Mouse (Mus musculus): ENCODE results near the gene Syce2.

DNA sequence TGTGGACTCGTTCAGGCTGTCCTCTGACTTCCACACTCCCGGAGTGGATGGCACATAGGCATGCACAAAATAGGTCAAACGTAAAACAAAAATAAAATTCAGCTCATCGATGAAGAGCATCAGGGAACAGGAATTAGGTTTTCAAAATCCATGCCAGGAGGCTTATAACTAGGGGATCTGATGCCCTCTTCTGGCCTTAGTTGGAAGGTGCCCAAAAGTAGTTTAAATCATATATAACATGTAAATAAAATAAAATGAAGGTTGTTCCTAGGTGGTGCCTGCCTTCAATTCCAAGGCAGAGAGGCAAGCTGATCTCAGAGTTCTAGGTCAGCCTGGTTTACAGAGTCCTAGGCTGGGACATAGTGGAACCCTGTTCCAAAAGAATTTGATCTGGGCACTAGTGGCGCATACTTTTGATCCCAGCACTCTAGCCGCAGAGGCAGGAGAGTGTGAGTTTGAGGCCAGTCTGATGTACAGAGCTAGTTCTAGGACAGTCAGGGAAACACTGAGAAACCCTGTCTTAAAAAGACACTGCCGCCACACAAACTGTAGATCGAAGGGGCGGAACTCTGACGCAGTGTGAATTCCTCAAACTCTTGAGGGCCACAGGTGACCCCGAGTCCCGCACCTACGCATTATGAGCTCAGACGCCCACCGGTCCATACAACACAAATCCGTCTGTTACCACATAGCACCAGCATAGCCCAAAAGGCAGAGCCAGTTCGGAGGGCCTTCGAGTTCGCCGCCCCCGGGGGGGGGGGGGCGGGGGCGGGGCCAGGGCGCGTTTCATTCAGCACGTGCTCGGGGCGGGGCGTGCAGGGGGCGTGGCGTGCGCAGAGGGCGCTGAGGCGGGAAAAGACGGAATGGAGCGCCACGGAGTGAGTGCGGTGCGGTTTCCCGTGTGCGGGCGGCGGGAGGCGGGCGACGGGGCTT, at the start of gene Syce2:
- TF ChIP-seq CTCF (IDR thresholded peaks at IDR 0.05; ENCODE audit: low read depth, low read length), result no peak
- no peak for TF ChIP-seq GATA1 (IDR thresholded peaks at IDR 0.05; ENCODE audit: borderline replicate concordance, low read length)
- TF ChIP-seq TAL1 (conservative IDR thresholded peaks at IDR 0.05; ENCODE audit: low read depth, low read length), result no peak
- no peak; the same call in 1 of the 2 replicates for TF ChIP-seq POLR2AphosphoS5 (IDR thresholded peaks at IDR 0.05; ENCODE audit: insufficient replicate concordance, low read depth, low read length)
